Mouse (Mus musculus) heart, postnatal 0 days (tissue): ENCODE measurements around the gene Cyp20a1. TPM values are rescaled to one million over a fixed set of nuclear protein-coding genes. Genes with fewer than 3 reads are reported as not detected.

Experiments used
- ATAC-seq: fragments of 200-750 bp; cut with Nextera tagmentation; 2 replicates; pipeline ENCODE4 v1.8.0; 2017; ENCODE audit warnings: low read depth, moderate number of reproducible peaks, moderate library complexity; ENCODE audit not compliant: insufficient read depth
- DNase-seq: peaks from one replicate; pipeline ENCODE4 v3.0.0-alpha.2; 2016; ENCODE audit warnings: low spot score
- H3K27ac ChIP-seq: fragments of 300-500 bp; sonication (generic); 2 replicates; pipeline ENCODE4 v1.5.1; 2014; ENCODE audit warnings: low read depth, mild to moderate bottlenecking
- H3K27me3 ChIP-seq: fragments of 300-500 bp; sonication (generic); 2 replicates; pipeline ENCODE4 v1.6.1; 2014; ENCODE audit warnings: low read length, mixed read lengths; ENCODE audit not compliant: control insufficient read depth, insufficient read depth
- H3K36me3 ChIP-seq: fragments of 300-500 bp; sonication (generic); replicated peaks from 2 replicates; pipeline ENCODE4 v1.6.1; 2014; ENCODE audit warnings: low read length, mixed read lengths; ENCODE audit not compliant: control insufficient read depth, insufficient read depth
- H3K4me1 ChIP-seq: fragments of 300-500 bp; sonication (generic); 2 replicates; pipeline ENCODE4 v1.6.1; 2014; ENCODE audit warnings: antibody characterized with exemption; ENCODE audit not compliant: control insufficient read depth, insufficient read depth
- H3K4me2 ChIP-seq: fragments of 300-500 bp; sonication (generic); 2 replicates; pipeline ENCODE4 v1.6.1; 2014; ENCODE audit warnings: low read depth, mild to moderate bottlenecking, low read length, moderate library complexity
- H3K4me3 ChIP-seq: fragments of 300-500 bp; sonication (generic); 2 replicates; pipeline ENCODE4 v1.5.1; 2014; ENCODE audit warnings: low read depth, low read length
- H3K9ac ChIP-seq: fragments of 300-500 bp; sonication (generic); replicated peaks from 2 replicates; pipeline ENCODE4 v1.6.1; 2014; ENCODE audit warnings: low read depth, low read length, mixed read lengths
- H3K9me3 ChIP-seq: fragments of 300-500 bp; sonication (generic); replicated peaks from 2 replicates; pipeline ENCODE4 v1.6.1; 2016; ENCODE audit warnings: low read length; ENCODE audit not compliant: control insufficient read depth
- CTCF ChIP-seq: IDR thresholded peaks from 2 replicates; pipeline ENCODE4 v1.5.1; 2016; ENCODE audit warnings: antibody characterized with exemption, control low read depth, low read depth
- EP300 ChIP-seq: IDR thresholded peaks from 2 replicates; pipeline ENCODE4 v1.6.1; 2016; ENCODE audit warnings: antibody characterized with exemption, low read depth
- WGBS: fragments of 180-500 bp; shearing (Covaris S2); extraction: QIAGEN DNeasy Blood & Tissue Kit; methylation state at CpG from one replicate; pipeline ENCODE4 v1.1.7; 2014; 5-methylcytosine and 5-hydroxymethylcytosine counted together
- polyA plus RNA-seq: library from polyadenylated mRNA; unstranded; fragments of >200 nt; fragmentation: Nextera tagmentation; extraction: Ambion mirVana; gene quantifications from 2 replicates; pipeline ENCODE4 v1.2.1, GENCODE M21; 2015
- total RNA-seq: library from RNA; depleted of rRNA; stranded (reverse); fragments of >200 nt; gene quantifications from 2 replicates; pipeline ENCODE4 v1.2.3, GENCODE M21; 2014; ENCODE audit warnings: low replicate concordance; rRNA removed

Cyp20a1 gene
- total RNA-seq = 23.8 and 33.0 TPM in 2 replicates
- 14.7 TPM in 2 replicates for polyA plus RNA-seq

- Histone ChIP-seq H3K27me3 (no peaks in the 10 kb centered on the region), H3K9ac (peak within 1 kb of the TSS; percentile 56), H3K4me1 (peaks cover 6% of the 10 kb centered on the region; the same call in 1 of the 2 replicates), H3K9me3 (no peaks in the 10 kb centered on the region), H3K36me3 (peaks cover 6% of the 10 kb centered on the region; the same call in 1 of the 2 replicates), H3K4me3 (peak within 1 kb of the TSS; percentile 61), H3K27ac (peak within 1 kb of the TSS; percentile 89), H3K4me2 (peak within 1 kb of the TSS; percentile 69)
- ATAC-seq (peak; percentile 95), DNase-seq (peak; percentile 87)
- no peak for TF ChIP-seq CTCF
- WGBS = 2% methylated on average over 57 of the region's 60 CpGs
Observed at GRCm38 (mm10) chr1:60342808-60343629, at the start of gene Cyp20a1. Cyp20a1 (plus strand) TSS chr1:60343323.

- ATAC-seq (no peak), DNase-seq (no peak)
- WGBS = 74% methylated on average over 1 of the region's 1 CpGs
- TF ChIP-seq EP300 (no peak), CTCF (no peak)
- no peaks in the 10 kb centered on the region for H3K9me3 ChIP-seq
- H3K4me2 ChIP-seq = no peak overlapping the region
- H3K27me3 ChIP-seq = no peaks in the 10 kb centered on the region
- no peak overlapping the region for H3K4me3 ChIP-seq
- H3K27ac ChIP-seq = no peak overlapping the region
- H3K9ac ChIP-seq = no peak overlapping the region
- H3K4me1 ChIP-seq = no peaks in the 10 kb centered on the region
- H3K36me3 ChIP-seq = peaks cover 72% of the 10 kb centered on the region
Observed at GRCm38 (mm10) chr1:60293921-60294320, 49.2 kb upstream of the Cyp20a1 start.

GRCm38 (mm10) chr1:60343630-60344455 is 720 bp downstream of the Cyp20a1 start:
- Histone ChIP-seq H3K4me2 (peak overlapping the region; percentile 69), H3K4me3 (peak overlapping the region; percentile 61), H3K36me3 (peaks cover 1% of the 10 kb centered on the region; the same call in 1 of the 2 replicates), H3K4me1 (peaks cover 6% of the 10 kb centered on the region; the same call in 1 of the 2 replicates), H3K27me3 (no peaks in the 10 kb centered on the region), H3K9ac (peak overlapping the region; percentile 56), H3K9me3 (no peaks in the 10 kb centered on the region), H3K27ac (peak overlapping the region; percentile 89)
- TF ChIP-seq CTCF = no peak
- TF ChIP-seq EP300 = no peak
- ATAC-seq (peak; percentile 1; the same call in 1 of the 2 replicates), DNase-seq (no peak)
- WGBS = 10% methylated on average over 14 of the region's 14 CpGs

GRCm38 (mm10) chr1:60344670-60345069 is 1.5 kb downstream of the Cyp20a1 start:
- Histone ChIP-seq H3K4me1 (peaks cover 6% of the 10 kb centered on the region; the same call in 1 of the 2 replicates), H3K4me2 (no peak overlapping the region), H3K27me3 (no peaks in the 10 kb centered on the region), H3K4me3 (no peak overlapping the region), H3K36me3 (peaks cover 3% of the 10 kb centered on the region; the same call in 1 of the 2 replicates), H3K27ac (no peak overlapping the region), H3K9ac (no peak overlapping the region), H3K9me3 (peaks cover 6% of the 10 kb centered on the region)
- ATAC-seq (no peak), DNase-seq (no peak)
- 57% methylated on average over 6 of the region's 6 CpGs for WGBS
- TF ChIP-seq CTCF = no peak
- TF ChIP-seq EP300 = no peak

GRCm38 (mm10) chr1:60345712-60346111 is 2.6 kb downstream of the Cyp20a1 start:
- TF ChIP-seq CTCF (no peak), EP300 (no peak)
- Histone ChIP-seq H3K9me3 (peaks cover 6% of the 10 kb centered on the region), H3K4me2 (no peak overlapping the region), H3K4me1 (peaks cover 6% of the 10 kb centered on the region; the same call in 1 of the 2 replicates), H3K27me3 (no peaks in the 10 kb centered on the region), H3K4me3 (no peak overlapping the region), H3K36me3 (peaks cover 8% of the 10 kb centered on the region; the same call in 1 of the 2 replicates), H3K9ac (no peak overlapping the region), H3K27ac (peak overlapping the region; percentile 38; the same call in 1 of the 2 replicates)
- 11% methylated on average over 2 of the region's 2 CpGs for WGBS
- peak; percentile 58 for DNase-seq
- ATAC-seq = no peak
